Mouse (Mus musculus) MEL-GATA-1-ER (cell line): ENCODE measurements around the gene Tmeff2.

Experiments used
- DNase-seq: peaks from one replicate; pipeline ENCODE4 v3.0.0-alpha.2; 2012; ENCODE audit warnings: low read depth; ENCODE audit errors: extremely low read depth

Tmeff2 gene

DNA sequence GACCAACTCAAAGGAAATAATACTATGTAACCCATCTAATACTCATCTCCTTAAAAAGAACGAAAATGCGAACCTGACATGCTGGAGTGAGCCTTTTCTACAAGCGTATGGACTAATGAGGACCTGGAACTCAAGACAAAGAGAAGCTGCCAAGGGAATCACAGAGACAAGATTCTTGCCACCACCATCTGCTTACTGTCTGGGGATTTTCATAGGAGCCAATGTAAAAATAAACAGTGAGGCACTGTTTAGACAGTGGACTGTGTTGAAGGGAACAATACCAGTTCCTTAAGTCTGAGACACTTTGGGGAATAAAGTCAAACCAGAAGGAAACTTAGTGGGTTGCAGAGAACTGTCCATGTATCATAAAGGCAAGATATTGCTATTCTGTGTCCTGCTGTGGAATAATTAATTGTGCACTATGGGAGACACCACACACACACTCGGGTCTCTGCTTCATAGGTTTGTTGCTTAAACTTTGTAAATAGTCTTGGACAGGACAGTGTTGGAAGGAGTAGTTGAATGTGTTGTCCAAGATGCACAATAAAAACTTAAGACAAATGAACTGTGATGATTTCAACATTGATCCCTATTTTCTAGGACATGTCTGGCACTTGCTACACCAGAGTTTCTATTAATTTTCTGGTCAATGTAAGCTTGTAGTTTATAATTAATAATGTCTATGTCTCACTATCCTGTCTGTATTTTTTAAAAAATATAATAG is 79.1 kb downstream of the Tmeff2 start:
- no peak for DNase-seq

DNA sequence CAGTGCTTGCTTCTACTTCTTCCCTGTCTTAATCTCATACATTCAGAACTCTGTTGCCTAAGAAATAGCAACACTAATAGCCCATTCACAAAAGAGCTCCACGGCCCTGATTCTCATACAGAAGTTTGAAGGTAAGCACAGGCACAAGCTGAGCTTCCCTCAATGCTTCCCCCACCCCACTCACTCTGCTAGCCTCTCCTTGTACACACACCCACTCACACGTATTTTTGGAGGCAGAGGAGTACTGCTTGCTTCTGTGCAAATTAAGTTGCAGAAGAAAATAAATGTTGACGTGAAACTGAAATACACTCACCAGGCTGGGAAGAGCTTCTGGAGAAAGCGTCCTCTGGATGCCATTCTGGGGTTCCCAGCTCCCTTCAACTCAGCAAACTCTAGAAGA is 80.1 kb downstream of the Tmeff2 start:
- DNase-seq, result no peak

DNA sequence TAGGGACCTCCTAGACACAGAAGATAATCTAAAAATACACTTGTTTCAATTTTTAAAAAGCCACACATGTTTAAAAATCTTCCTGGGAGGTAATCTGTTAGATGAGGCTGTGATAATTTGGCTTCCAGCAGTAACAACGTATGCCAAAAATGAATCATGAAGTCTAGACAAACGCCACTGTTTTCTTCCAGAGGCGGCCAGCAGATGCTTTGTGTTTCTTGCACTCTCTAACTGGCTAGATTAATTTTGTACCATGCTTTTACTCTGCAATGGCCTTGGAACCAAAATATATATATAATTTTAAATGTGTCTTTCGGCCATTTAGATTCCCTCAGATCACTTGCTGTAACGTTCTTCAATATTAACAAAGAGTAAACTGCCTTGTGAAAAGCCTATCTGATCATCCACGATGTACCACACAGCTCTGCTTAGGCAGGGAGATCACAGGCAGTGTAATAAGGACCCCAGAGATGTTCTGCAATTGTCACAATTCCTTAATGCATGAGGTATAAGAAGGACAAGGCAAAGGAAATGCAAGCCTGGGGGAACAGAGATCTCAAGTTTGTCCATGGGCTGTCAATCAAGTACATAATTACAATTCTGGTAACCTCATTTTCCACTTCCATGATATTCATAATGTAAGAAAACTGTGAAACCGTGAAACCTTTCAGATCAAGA is 80.8 kb downstream of the Tmeff2 start:
- DNase-seq, result no peak

DNA sequence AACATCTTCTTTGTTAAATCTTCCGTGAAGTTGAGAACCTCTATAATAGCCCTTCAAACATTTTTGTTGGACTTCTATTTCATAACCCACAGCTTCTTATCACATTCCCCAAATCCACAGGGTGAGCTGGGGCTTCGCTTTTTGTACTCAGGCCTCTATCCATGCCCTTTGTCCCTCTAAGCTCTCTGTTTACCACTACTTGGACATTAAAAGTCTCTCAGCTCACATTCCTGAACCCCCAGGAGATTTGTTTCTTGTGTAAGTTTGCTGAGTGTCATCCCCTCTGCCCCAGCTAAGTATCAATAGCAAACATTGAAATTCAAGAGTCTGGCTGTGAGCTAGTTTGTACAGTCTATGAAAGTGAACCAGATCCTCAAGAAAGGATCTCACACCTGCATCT is 90.2 kb downstream of the Tmeff2 start:
- DNase-seq, result no peak

DNA sequence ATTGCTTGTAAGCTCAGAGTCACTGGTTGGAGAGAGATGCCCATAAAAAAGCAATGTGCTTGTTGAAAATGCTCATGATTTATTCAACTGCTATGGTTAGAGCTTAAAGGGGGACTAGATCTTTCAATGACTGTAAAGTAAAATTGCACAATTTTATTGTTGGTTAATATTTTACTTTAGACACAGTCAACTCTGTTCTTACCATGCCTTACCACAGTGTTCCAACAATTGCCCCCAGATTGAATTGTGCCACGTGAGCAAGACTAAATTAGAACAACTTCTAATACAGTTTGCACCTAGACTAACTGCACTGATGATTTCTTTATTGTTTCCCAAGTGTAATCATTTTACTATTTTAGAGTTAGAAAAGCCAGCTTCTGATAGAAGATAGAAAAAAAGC is 94.1 kb downstream of the Tmeff2 start:
- no peak for DNase-seq

DNA sequence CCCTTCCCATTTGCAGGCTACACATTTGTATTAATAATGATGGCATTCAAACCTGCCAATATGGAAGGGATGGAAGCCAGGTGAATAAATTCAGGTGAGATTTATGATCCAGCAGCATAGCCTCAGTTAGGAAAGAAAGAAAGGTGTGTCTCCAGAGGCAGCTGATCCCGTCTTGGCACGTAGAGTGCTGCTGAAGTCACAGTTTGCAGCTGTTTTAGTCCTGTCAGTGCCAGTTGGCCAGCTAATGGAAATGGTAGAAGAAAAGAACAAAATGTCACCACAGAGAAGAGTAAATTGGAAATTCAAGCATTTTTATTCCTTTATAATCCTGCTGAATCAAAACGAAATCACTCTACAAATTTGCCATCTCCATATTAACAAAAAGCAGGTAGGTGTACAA is 99.3 kb downstream of the Tmeff2 start:
- DNase-seq, result no peak

DNA sequence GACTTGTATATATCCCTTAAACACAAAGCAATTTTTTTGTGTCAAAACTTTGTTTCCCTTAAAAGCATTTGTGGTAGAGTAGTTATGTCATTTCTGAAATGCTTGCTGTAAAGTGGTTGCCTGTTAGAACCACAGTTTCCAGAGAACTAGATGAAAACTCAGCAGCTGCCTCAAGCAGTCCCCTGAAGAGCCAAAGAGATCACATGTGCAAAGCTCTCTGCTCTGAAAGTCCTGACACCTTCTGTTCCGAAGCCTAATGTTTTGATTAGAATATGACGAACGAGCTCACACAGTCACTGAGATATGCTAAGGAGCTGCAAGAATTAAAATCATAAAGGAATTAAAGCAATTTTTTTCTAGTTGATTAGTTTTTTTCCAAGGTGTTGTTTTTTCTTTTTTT is 107.9 kb downstream of the Tmeff2 start:
- DNase-seq, result no peak

DNA sequence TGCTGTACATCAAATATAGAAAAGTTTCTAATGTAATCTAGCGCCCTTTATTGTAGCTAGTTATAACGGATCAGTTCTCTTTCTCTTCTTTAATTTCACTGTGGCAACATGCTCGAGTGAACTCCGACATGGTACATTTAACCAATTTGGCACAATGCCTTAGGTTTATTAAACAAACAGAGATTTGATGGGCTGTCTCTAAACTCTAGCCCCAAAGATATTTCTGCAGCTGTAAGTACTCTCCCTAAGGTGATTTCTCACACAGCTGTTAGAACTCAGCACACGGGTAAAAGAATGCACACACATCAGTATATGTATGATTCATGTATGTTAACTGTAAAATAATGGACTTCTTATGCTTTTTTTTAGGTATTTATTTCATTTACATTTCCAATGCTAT is 139.8 kb downstream of the Tmeff2 start:
- no peak for DNase-seq

DNA sequence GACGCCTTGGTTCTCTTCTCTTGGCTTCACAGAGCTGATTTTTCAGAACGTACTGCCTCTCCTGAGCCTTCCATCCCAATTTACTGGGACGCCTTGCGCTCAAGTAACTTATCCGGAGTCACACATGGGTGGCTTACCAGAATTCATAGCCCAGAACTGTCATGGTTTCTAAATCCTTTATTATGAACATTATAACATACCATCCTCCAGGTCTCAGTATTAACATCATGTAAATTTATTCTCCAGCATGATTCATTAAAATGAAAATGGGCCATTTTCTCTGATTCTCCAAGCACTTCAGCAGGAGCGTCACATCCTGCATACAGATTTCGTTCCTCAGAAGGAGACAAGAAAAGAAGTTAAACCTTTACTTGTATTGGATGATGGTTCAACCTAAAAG is 144.4 kb downstream of the Tmeff2 start:
- no peak for DNase-seq

DNA sequence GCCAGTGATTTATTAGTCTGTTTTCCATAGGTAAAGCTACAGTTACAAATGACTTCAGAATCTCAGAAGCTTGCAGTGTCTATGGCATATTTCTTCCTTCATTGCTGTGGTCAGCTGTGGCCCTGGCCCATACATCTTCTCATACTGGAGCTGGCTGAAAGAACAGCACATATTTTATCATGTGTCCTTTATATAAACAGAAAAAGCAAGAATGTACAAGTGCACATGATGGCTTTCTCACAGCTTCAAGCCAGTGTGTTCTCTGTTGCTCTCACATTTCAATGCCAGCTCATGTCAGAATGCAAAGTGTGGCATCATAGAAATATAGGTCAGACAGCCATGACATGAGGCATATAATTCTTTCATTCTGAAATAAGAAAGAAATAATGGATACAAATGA is 164.1 kb downstream of the Tmeff2 start:
- DNase-seq, result no peak

DNA sequence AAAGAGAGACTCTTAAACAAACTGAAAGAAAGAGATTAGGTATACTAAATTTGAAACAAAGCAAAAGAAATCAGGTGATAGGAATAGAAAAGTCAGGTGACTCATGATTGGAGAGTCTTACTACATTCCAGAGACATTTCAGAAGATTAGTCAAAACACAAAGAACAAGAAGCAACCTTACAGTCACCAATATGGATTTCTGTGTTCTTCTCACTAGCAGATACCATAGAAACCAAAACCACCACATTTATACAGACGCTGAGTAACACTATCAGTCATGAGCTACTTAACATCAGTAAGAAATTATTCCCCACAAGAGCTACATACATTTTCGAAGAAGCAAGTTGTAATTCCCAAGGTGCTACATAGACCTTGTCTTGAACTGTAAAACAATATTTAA is 165.2 kb downstream of the Tmeff2 start:
- no peak for DNase-seq

DNA sequence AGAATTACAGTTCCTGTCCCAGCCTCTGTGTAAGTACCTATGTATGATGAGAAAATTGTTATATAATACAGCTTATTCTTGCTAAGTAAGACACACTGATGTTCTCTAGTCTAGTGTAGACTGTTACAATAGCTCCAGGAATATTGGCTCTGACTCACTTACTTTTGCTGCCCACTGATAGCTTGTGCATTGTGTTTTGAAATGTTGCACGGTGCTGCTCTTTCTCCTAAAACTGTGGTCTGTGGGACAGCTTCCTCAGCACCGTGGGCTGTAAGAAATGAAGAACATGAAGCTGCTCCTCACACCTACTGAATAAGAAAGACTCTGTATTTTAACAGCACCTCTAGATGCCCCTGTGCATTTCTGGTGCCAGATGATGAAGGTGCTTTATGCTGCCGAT is 168.4 kb downstream of the Tmeff2 start:
- no peak for DNase-seq

DNA sequence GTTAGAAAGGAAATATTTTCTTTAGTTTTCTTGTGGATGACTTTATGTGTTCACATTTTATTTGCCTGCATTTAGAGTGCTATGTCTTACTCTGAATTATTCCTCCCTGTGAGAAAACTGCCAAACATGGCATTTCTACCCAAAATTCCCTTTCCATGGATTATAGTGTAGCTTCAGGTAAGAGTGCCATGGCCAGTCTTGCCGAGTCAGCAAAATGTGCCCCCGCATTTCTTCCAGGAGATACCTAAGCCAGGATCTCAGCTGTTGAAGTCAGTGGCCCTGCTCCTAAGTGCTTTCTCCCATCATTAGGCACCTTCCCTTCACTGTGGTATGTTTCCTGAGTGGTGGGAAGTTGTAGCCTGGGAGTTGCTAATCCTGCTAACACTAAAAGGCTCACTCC is 168.8 kb downstream of the Tmeff2 start:
- DNase-seq, result no peak

DNA sequence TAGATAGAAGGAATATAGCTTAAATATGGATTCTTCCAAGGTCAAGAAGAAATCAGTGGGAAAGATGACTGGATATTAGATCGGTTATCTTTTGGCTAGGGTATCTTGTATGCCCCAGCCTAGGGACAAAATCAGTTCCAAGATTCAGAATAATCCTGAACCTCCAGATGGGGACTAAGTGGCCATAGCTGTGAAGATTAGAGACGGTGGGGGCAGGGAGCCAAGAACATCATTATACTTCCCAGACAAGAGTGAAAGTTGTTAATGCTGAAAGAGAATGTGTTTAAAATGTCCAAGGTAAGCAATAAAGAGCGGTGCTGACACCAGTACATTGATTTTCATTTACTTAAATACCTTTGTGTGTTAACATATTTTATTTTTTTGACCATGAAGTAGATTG is 173.6 kb downstream of the Tmeff2 start:
- no peak for DNase-seq

DNA sequence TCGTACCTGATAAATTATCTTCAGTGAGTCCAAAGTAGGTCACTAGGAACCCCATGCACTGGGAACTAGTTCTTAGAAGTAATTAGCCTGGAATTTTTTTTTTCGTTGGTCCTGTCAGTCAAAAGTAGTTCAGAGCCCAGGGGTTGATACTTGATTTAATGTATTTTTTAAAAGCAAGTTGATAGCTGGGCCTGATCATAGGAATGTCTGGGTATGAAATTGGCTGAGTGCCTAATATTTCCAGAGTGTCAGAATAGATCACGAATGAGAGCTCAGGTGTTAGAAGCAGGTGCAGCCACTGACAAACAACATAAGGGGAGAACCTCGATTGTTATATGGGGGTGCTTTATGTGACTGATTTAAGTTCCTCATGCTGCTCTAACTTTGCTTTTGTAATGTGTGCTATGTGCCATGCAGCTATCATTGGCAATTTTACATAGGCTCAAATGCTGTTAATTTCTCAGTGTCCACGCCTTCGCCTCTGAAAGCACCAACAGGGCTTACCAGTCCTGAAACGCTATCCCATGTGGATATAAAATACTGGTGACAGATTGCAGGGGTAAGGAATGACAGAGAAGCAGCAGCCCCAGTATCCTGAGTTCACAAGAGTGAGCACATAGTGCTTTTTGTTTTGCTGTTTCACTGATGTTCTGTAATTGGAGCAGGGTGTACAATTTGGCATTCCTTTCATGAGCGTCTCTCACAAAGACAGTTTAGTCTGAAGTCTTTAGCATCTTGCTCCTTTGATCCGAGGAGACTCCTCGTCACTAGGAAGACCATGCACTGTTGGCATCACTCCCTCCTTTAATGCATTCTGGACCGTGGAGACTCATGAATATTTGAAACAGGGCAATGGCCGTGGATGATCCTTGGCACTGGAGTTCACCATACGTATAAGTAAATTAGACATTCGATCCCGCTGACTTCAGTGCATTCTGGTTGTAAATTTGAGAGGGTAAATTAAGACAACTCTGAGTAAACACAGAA is 175.6 kb downstream of the Tmeff2 start:
- no peak for DNase-seq

DNA sequence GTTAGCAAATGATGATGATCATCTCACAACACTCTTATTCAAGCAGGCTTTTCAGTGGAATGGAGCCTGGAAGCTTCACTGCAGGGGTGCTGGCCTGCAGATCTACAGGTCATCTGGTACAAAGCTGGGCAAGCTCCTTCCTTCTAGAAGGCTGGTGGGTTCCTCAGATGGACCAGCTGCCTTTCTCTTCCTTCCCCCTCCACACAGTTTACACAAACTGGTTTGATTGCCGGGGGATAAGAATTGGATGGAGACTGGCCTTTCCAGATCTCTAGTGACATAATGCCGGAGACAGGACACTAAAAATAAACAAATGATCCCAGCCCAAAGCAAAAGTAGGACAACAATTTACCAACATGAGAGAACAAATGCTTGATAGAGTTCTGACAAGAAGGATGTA is 188.5 kb downstream of the Tmeff2 start:
- no peak for DNase-seq

DNA sequence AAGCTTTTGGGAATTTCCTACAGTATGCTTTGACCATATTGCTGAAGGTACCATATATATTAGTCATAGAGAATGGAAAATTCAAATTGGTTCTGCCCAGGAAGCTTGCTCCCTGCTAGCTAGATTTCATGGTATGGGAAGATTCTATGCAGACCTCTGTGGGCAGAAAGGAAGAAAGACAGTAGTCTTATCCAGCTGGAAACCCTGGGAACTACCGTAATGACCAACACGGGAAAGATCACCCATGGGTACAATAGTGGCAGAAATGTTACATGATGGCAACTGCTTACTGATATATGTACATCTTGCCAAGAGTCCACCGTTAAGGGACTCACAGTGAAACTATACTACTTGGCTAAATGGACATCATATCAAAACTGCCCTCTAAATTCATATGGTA is 189.4 kb downstream of the Tmeff2 start:
- no peak for DNase-seq

DNA sequence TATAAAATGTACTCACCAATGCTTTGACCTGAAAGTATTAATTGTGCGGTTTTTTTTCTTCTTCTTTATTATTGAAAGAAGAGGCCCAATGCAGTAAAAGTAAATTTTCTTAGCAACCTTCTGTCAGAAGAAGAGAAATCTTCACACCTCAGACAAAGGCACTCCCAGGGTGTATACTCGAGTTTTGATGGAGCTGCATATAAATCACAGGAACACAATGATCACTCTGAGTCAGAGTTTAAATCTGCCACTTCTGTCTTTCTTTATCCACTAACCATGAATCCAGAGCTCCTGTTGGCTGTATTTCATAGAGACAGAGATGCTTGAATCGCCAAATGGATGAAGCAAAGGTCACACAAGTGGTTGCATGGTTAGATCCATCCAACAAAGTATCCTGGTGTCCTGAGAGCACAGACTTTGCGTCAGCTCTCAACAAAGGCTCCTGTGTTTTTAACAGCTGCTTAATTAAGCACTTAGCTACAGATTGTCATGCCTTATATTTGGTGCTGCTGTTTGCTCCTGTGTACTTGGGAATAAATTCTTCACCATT is 189.8 kb downstream of the Tmeff2 start:
- DNase-seq, result no peak

DNA sequence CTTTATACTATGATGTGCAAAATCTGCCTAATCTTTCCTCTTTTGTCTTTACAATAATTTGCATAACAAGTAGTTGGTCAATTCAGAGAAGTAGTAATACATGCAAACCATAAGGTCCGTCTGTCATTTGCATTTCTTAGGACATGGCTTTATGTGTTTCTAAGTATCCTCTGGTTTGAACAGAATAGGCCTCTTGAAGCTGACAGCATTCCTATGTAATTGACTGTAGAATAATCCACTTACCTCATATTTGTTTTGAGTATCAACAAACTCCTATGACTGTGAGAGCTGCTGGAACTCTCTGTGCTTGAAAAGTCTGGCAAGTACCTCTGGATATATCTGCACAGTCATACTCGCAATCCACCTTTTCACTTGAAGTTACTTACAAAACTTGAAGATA is 194.3 kb downstream of the Tmeff2 start:
- DNase-seq, result no peak

DNA sequence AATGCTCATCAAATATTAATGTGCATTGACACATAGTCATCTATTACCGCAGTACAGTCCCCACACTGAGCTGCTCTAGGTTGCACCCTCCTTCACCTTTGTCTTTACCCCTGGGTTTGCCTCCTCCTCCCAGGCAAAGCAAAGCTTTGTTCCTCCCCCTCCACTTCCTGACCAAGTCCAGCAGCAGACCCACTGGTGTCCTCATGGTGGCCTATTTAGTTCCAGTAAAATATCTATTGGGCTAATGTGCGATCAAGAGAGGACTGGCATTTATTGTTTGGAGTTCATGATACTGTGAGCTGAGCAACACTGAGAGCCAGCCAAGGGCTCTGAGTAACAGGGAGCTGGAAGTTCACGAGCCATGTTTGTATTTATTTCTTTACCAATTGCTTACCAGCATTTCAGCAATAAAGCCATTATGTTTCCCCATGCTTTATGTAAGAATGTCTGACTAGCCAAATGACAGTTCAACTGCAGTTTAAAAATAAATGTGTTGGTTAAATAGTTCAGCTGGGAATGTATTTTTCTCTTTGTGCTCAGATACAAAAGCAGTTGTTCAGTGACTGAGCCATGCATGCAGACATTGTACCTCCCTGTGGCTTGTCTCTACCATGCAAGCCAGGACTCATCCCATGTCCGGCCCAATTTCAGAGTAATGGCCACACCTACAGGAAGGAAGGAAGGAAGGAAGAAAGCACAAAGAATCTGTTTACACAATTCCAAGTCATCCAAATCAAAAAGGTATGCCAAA is 196.6 kb downstream of the Tmeff2 start:
- DNase-seq, result no peak

DNA sequence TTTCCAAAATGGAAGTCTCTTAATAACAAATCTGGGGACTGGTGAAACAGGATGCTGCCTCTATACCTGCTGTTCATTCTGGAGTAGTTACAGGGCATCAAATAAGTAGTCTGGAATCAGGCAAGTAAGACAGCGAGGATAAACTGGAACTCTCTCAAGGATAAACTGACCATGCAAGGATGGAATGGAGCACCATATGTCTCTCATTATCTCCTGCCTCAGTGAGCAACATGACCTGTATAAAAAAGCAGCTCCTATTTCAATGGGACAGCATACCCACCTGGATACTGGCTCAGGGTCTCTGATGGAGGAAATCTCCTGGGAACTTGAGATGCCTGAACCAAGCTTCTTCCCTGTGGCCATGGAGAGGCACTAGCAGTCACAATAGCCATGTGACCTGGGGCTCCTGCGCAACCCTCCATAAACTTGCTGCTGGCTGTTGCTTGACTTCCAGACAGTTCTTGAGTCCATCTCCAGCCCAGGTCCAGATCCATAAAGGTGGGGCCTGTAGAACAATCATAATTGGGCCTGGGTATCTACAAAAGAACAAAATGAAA is 200.7 kb downstream of the Tmeff2 start:
- no peak for DNase-seq
